Mouse (Mus musculus): Measurements from ENCODE around the gene 4933402D24Rik.

The 4933402D24Rik gene

GRCm38 (mm10) chr1:63769167-63769566 is at the start of gene 4933402D24Rik:
TSS of gene 4933402D24Rik (minus strand) at chr1:63769267.
- DNase-seq (ENCODE audit: low spot score in 2 of 2) = no peak

DNA sequence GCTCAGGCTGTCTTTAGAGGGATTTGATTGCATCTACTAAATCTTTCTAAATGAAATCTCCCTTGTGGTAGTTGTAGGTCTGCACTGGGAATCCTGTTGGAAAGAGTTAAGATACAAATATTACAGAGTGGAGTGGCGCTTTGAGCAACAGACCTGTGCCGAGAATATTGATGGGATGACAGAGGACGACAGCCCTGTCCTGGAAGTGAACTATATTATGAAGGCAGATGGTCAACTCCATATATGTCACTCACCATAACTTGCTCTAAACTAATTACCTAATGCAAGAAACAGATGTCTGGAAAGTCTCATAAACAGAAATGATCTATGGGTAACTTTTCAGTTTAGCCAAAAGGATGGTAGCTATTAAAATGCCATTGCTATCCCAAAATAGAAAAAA is 39.5 kb upstream of the 4933402D24Rik start:
- no peak for DNase-seq (ENCODE audit: low spot score in 2 of 2)

DNA sequence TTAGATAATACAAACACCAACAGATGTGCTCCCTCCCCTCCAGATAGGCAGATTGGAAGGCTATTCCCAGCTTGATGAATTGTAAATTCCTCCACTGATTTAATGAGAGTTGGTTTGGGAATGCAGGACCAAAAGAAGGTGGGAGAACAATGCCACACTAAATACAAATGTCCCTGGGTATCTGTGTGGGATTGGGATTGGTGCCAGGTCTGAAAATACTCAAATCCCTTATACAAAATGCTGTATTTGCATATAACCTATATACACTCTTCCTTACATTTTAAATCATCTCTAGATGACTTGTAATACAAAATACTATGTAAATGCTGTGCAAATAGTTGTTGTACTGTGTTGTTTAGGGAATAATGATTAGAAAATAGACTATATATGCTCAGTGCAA is 36.0 kb upstream of the 4933402D24Rik start:
- no peak for DNase-seq (ENCODE audit: low spot score in 2 of 2)

GRCm38 (mm10) chr1:63794326-63794725 is 25.3 kb upstream of the 4933402D24Rik start:
- DNase-seq (ENCODE audit: low spot score in 2 of 2) = no peak

DNA sequence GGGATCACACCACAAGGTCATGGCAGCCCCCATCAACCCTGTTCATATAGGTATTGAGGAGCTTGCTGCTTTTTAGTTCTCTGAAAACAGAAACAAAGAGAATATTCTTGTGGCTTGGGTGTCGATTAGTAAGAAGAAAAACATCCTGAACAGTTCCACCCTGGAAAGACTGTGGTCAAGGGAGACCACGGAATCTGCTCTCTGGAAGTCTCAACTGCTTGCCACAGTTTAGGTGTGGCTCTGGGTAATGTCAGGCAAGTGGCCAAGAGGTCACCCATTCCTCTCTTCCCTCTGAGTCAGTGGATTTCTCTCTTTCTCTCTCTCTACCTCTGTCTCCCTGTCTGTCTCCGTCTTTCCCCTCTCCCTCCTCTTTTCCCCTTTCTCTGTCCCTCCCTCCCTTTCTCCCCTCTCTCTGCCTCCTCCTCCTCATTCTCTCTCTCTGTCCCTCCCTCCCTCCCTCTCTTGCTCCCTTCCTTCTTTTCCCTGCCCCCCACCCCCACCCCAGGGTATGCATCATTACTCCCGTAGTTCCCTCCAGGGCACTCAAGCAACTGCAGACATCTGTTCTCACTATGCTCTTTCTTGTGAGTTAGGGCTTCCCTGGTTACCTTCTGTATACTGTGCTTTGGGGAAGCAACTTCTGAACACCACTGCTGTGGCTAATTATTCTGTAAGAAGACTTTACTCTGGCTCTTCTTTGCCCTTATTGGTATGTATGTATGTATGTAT is 8.0 kb upstream of the 4933402D24Rik start:
- no peak for DNase-seq (ENCODE audit: low spot score in 2 of 2)

DNA sequence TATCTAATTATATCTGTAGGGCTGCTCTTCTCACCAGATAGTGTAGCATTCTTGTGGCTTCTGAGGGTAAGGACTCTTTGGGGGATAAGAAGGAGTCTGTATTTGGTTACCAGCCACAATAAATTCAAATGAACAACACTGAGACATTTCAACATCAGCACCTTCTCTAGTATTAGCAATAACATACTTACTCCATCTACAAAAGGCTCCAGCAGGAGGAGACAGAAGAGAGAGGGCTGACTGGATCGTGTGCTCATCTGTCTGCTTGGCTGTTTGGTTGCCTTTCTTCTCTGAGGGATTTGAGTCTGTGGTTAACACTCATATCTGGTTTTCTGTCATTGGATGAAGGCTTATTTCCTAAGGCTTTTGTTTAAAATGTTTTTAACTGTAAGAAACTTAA is 7.3 kb upstream of the 4933402D24Rik start:
- DNase-seq (ENCODE audit: low spot score in 2 of 2) = no peak

DNA sequence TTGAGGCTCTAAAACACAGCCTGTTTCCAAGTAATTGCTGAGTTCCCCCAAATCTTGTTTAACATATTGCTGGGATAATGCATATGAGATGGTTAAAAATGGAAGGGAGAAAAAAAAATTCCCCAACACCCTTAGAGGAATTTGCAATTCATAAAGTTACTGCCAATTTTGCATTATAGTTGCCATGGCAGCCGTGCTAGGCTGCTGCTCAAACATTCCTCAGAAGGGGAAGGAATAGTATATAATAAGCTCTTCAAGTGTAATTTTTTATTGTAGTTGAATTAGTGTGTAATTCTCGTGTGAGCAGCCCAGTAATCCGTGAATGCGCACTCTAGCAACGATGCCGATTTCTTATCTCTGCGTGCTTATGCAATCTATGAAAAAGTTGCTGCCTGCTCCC is 1.2 kb upstream of the 4933402D24Rik start:
- peak; percentile 34 to 68 for DNase-seq (ENCODE audit: low spot score in 2 of 2)

GRCm38 (mm10) chr1:63768112-63768511 is 955 bp downstream of the 4933402D24Rik start:
- DNase-seq (ENCODE audit: low spot score in 2 of 2) = no peak

DNA sequence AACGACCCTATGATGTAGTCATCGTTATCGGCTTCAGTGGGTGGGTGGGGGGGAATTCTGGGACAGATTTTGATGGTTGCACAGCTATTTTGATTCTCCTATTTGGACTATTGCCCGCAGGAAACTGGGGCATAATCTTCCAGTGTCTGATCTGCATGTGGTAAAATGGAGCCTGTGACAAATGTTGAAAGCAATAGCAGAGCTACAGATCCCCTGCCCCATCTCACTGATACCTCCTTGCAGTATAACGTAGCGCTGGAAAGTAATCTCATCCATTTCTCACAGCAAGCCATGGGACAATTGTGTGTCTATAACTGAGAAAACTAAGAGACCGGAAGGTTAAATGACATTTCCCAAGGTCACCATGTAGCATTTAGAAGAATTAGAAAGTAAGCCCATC is 4.7 kb downstream of the 4933402D24Rik start:
- no peak for DNase-seq (ENCODE audit: low spot score in 2 of 2)

- DNase-seq (ENCODE audit: low spot score in 2 of 2) = no peak
Measured at GRCm38 (mm10) chr1:63763881-63764386, 5.1 kb downstream of the 4933402D24Rik start.

GRCm38 (mm10) chr1:63763212-63763694 is 5.8 kb downstream of the 4933402D24Rik start:
- peak; percentile 29 to 37 for DNase-seq (ENCODE audit: low spot score in 2 of 2)

- no peak for DNase-seq (ENCODE audit: low spot score in 2 of 2)
Measured at GRCm38 (mm10) chr1:63756005-63756404, 13.1 kb downstream of the 4933402D24Rik start.

DNA sequence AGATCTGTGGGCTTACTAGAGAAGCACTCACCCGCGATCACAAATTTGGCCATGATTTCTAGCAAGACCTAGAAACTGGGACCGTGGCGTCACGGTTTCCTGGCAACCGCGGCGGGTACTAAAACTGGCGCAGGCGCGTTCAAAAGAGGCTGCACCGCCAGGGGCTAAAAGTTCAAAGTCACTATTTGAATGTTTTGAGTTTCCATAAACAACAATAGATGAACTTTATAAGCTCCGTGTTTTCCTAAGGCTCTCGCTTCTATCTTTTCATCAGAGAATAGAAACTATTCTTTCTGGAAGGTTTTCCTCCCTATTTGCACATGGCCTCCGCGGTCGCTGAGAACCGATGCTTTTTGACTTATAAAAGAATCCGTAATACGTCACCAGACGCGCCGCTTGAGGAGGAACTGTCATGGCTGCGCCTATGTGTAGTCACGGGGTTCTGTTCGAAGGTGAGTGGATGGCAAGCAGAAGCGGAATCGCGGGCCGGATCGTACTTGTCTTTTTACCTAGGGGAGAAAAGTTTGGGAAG is 38.8 kb downstream of the 4933402D24Rik start, which contains the start of the genes Mdh1b and Fastkd2:
Mdh1b (minus strand) TSS at position 79 of the 532 bp plus-strand sequence.
Fastkd2 (plus strand) TSS at position 375 of the 532 bp plus-strand sequence.
- peak; percentile 82 to 83 for DNase-seq (ENCODE audit: low spot score in 2 of 2)

GRCm38 (mm10) chr1:63729796-63730195 is 39.3 kb downstream of the 4933402D24Rik start:
- DNase-seq (ENCODE audit: low spot score in 2 of 2) = no peak

- peak in 1 of 2 experiments; percentile 13 for DNase-seq (ENCODE audit: low spot score in 2 of 2)
Measured at GRCm38 (mm10) chr1:63720161-63720560, 48.9 kb downstream of the 4933402D24Rik start.

DNA sequence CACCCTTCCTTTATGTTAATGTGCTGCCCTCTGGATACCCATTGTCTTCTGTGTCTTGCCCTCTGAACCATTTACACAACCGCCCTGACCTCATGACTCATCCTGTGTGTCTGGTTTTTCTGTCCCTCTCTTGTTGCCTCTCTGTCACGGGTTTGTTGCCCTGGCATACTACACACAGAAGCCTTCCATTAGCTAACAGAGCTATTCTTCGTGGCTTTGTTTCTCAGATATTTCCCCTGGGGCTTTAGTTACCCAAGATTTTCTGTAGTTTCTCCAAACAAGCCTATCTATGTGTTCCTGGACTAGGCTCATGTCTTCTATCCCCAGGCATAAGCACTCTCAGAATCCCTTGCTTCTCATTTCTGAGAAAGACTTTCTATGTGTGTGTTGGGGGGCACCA is 60.2 kb downstream of the 4933402D24Rik start:
- DNase-seq (ENCODE audit: low spot score in 2 of 2) = no peak

- DNase-seq (ENCODE audit: low spot score in 2 of 2) = no peak
Measured at GRCm38 (mm10) chr1:63705733-63706132, 63.3 kb downstream of the 4933402D24Rik start.
